Mouse (Mus musculus): ENCODE results near the gene Crlf1. TPM values are rescaled to one million over a fixed set of nuclear protein-coding genes. Genes with fewer than 3 reads are reported as not detected.

The Crlf1 gene
- polyA plus RNA-seq, 1 experiment from 2014 or later = 8.7 TPM

- Histone ChIP-seq H3K36me3 (peaks cover 53% of the 10 kb centered on the region), H3K4me1 (peaks cover 33% of the 10 kb centered on the region), H3K4me3 (replicated peaks) (no peak overlapping the region), H3K9me3 (replicated peaks) (no peaks in the 10 kb centered on the region), H3K27me3 (replicated peaks) (no peaks in the 10 kb centered on the region), H3K27ac (replicated peaks) (no peak overlapping the region), H3K4me2 (no peak overlapping the region), H3K9ac (replicated peaks) (no peak overlapping the region)
- 93% methylated on average over 2 of the region's 2 CpGs for WGBS
- no peak for ATAC-seq (ENCODE audit: low FRiP score)
Observed at GRCm38 (mm10) chr8:70530314-70530713, 37.4 kb downstream of the Crlf1 start.

GRCm38 (mm10) chr8:70534281-70534680 lies 41.3 kb downstream of the Crlf1 start:
- H3K27ac ChIP-seq (replicated peaks) = no peak overlapping the region
- H3K9ac ChIP-seq (replicated peaks) = no peak overlapping the region
- no peaks in the 10 kb centered on the region for H3K9me3 ChIP-seq (replicated peaks)
- 97% methylated on average over 12 of the region's 12 CpGs for WGBS
- H3K4me2 ChIP-seq = no peak overlapping the region
- no peaks in the 10 kb centered on the region for H3K27me3 ChIP-seq (replicated peaks)
- H3K4me3 ChIP-seq (replicated peaks) = no peak overlapping the region
- peaks cover 18% of the 10 kb centered on the region for H3K4me1 ChIP-seq
- peaks cover 71% of the 10 kb centered on the region for H3K36me3 ChIP-seq
- ATAC-seq (ENCODE audit: low FRiP score) = no peak

GRCm38 (mm10) chr8:70535221-70535620 lies 42.3 kb downstream of the Crlf1 start:
- no peak overlapping the region for H3K27ac ChIP-seq (replicated peaks)
- H3K27me3 ChIP-seq (replicated peaks) = no peaks in the 10 kb centered on the region
- peaks cover 66% of the 10 kb centered on the region for H3K36me3 ChIP-seq
- H3K4me1 ChIP-seq = peaks cover 12% of the 10 kb centered on the region
- H3K4me2 ChIP-seq = no peak overlapping the region
- no peak overlapping the region for H3K9ac ChIP-seq (replicated peaks)
- ATAC-seq (ENCODE audit: low FRiP score) = no peak
- H3K4me3 ChIP-seq (replicated peaks) = no peak overlapping the region
- 97% methylated on average over 3 of the region's 3 CpGs for WGBS
- no peaks in the 10 kb centered on the region for H3K9me3 ChIP-seq (replicated peaks)

GRCm38 (mm10) chr8:70535701-70536100 lies 42.7 kb downstream of the Crlf1 start:
- Histone ChIP-seq H3K9ac (replicated peaks) (no peak overlapping the region), H3K9me3 (replicated peaks) (no peaks in the 10 kb centered on the region), H3K4me2 (no peak overlapping the region), H3K27ac (replicated peaks) (no peak overlapping the region), H3K36me3 (peaks cover 63% of the 10 kb centered on the region), H3K4me3 (replicated peaks) (no peak overlapping the region), H3K27me3 (replicated peaks) (no peaks in the 10 kb centered on the region), H3K4me1 (peaks cover 16% of the 10 kb centered on the region)
- 89% methylated on average over 2 of the region's 2 CpGs for WGBS
- no peak for ATAC-seq (ENCODE audit: low FRiP score)

- Histone ChIP-seq H3K36me3 (peaks cover 39% of the 10 kb centered on the region), H3K4me2 (peak overlapping the region; percentile 93), H3K4me3 (replicated peaks) (peak overlapping the region; percentile 88), H3K27ac (replicated peaks) (peak overlapping the region; percentile 97), H3K9ac (replicated peaks) (peak overlapping the region; percentile 42), H3K4me1 (peaks cover 38% of the 10 kb centered on the region), H3K9me3 (replicated peaks) (no peaks in the 10 kb centered on the region), H3K27me3 (replicated peaks) (no peaks in the 10 kb centered on the region)
- peak; percentile 7; the same call in 1 of the 2 replicates for ATAC-seq (ENCODE audit: low FRiP score)
- WGBS = 15% methylated on average over 24 of the region's 24 CpGs
Observed at GRCm38 (mm10) chr8:70538024-70538579, 45.1 kb downstream of the Crlf1 start.

- H3K4me3 ChIP-seq (replicated peaks) = peak overlapping the region; percentile 88
- peak overlapping the region; percentile 91 for H3K9ac ChIP-seq (replicated peaks)
- peak; percentile 86 for ATAC-seq (ENCODE audit: low FRiP score)
- WGBS = under 1% methylated on average over 32 of the region's 32 CpGs
- H3K4me1 ChIP-seq = peaks cover 42% of the 10 kb centered on the region
- no peaks in the 10 kb centered on the region for H3K9me3 ChIP-seq (replicated peaks)
- H3K27me3 ChIP-seq (replicated peaks) = no peaks in the 10 kb centered on the region
- peak overlapping the region; percentile 93 for H3K4me2 ChIP-seq
- peaks cover 34% of the 10 kb centered on the region for H3K36me3 ChIP-seq
- H3K27ac ChIP-seq (replicated peaks) = peak overlapping the region; percentile 97
Observed at GRCm38 (mm10) chr8:70538633-70539076, 45.7 kb downstream of the Crlf1 start.

GRCm38 (mm10) chr8:70539077-70539813 lies 46.3 kb downstream of the Crlf1 start, which contains the start of gene Ell:
Gene Ell (plus strand): TSS chr8:70539457.
- ATAC-seq (ENCODE audit: low FRiP score) = peak; percentile 91
- H3K4me1 ChIP-seq = peaks cover 48% of the 10 kb centered on the region

GRCm38 (mm10) chr8:70540013-70540506 lies 47.1 kb downstream of the Crlf1 start:
- Histone ChIP-seq H3K4me2 (peak overlapping the region; percentile 93), H3K27me3 (replicated peaks) (no peaks in the 10 kb centered on the region), H3K4me3 (replicated peaks) (peak overlapping the region; percentile 88), H3K9me3 (replicated peaks) (no peaks in the 10 kb centered on the region), H3K4me1 (peaks cover 52% of the 10 kb centered on the region), H3K9ac (replicated peaks) (peak overlapping the region; percentile 91), H3K36me3 (peaks cover 20% of the 10 kb centered on the region), H3K27ac (replicated peaks) (peak overlapping the region; percentile 97)
- 15% methylated on average over 4 of the region's 4 CpGs for WGBS
- ATAC-seq (ENCODE audit: low FRiP score) = no peak

More at GRCm38 (mm10) chr8:70539077-70539813, 46.3 kb downstream of the Crlf1 start, which contains the start of gene Ell:
- no peaks in the 10 kb centered on the region for H3K27me3 ChIP-seq (replicated peaks)
- H3K4me3 ChIP-seq (replicated peaks) = peak within 1 kb of the TSS; percentile 88
- H3K27ac ChIP-seq (replicated peaks) = peak within 1 kb of the TSS; percentile 97
- under 1% methylated on average over 58 of the region's 58 CpGs for WGBS
- peak within 1 kb of the TSS; percentile 93 for H3K4me2 ChIP-seq
- H3K9ac ChIP-seq (replicated peaks) = peak within 1 kb of the TSS; percentile 91
- no peaks in the 10 kb centered on the region for H3K9me3 ChIP-seq (replicated peaks)
- H3K36me3 ChIP-seq = peaks cover 28% of the 10 kb centered on the region

GRCm38 (mm10) chr8:70540507-70541071 lies 47.6 kb downstream of the Crlf1 start:
- H3K9me3 ChIP-seq (replicated peaks) = no peaks in the 10 kb centered on the region
- WGBS = 62% methylated on average over 7 of the region's 7 CpGs

GRCm38 (mm10) chr8:70541081-70541480 lies 48.1 kb downstream of the Crlf1 start:
- 88% methylated on average over 5 of the region's 5 CpGs for WGBS

More at GRCm38 (mm10) chr8:70540507-70541071, 47.6 kb downstream of the Crlf1 start:
- no peak for ATAC-seq (ENCODE audit: low FRiP score)
- peaks cover 15% of the 10 kb centered on the region for H3K36me3 ChIP-seq
- peak overlapping the region; percentile 88 for H3K4me3 ChIP-seq (replicated peaks)
- peak overlapping the region; percentile 91 for H3K9ac ChIP-seq (replicated peaks)
- H3K4me1 ChIP-seq = peaks cover 52% of the 10 kb centered on the region
- H3K27me3 ChIP-seq (replicated peaks) = no peaks in the 10 kb centered on the region
- H3K27ac ChIP-seq (replicated peaks) = 0 out of 2 replicates have a peak overlapping the region, but pooled peaks have one; percentile 18
- peak overlapping the region; percentile 93 for H3K4me2 ChIP-seq

GRCm38 (mm10) chr8:70544200-70544687 lies 51.3 kb downstream of the Crlf1 start:
- H3K9me3 ChIP-seq (replicated peaks) = no peaks in the 10 kb centered on the region
- no peaks in the 10 kb centered on the region for H3K27me3 ChIP-seq (replicated peaks)
- H3K36me3 ChIP-seq = no peaks in the 10 kb centered on the region; the same call in 1 of the 2 replicates
- H3K27ac ChIP-seq (replicated peaks) = no peak overlapping the region
- H3K4me2 ChIP-seq = no peak overlapping the region
- H3K9ac ChIP-seq (replicated peaks) = no peak overlapping the region
- H3K4me3 ChIP-seq (replicated peaks) = no peak overlapping the region
- H3K4me1 ChIP-seq = peaks cover 44% of the 10 kb centered on the region
- no peak for ATAC-seq (ENCODE audit: low FRiP score)
- 74% methylated on average over 6 of the region's 6 CpGs for WGBS

More at GRCm38 (mm10) chr8:70541081-70541480, 48.1 kb downstream of the Crlf1 start:
- H3K4me3 ChIP-seq (replicated peaks) = peak overlapping the region; percentile 88
- peak overlapping the region; percentile 93 for H3K4me2 ChIP-seq
- H3K27me3 ChIP-seq (replicated peaks) = no peaks in the 10 kb centered on the region
- no peak for ATAC-seq (ENCODE audit: low FRiP score)
- peak overlapping the region; percentile 14; the same call in 1 of the 2 replicates for H3K9ac ChIP-seq (replicated peaks)
- H3K36me3 ChIP-seq = peaks cover 11% of the 10 kb centered on the region
- H3K27ac ChIP-seq (replicated peaks) = no peak overlapping the region
- peaks cover 52% of the 10 kb centered on the region for H3K4me1 ChIP-seq
- H3K9me3 ChIP-seq (replicated peaks) = no peaks in the 10 kb centered on the region

Data from neural tube, embryonic 15.5 days (tissue).